Mouse (Mus musculus): ENCODE results near the gene Poc1b. TPM values are rescaled to one million over a fixed set of nuclear protein-coding genes. Genes with fewer than 3 reads are reported as not detected.
A peak's percentile ranks its signal among the peaks of the same experiment; 100 is the strongest.

Poc1b gene
- polyA plus RNA-seq, 1 experiment: 9.9 TPM

- Histone ChIP-seq H3K9me3 (peaks cover 13% of the 10 kb centered on the region), H3K36me3 (replicated peaks; ENCODE audit: low read length) (no peaks in the 10 kb centered on the region), H3K4me3 (replicated peaks) (peak overlapping the region; percentile 59), H3K4me1 (peaks cover 40% of the 10 kb centered on the region), H3K27me3 (replicated peaks) (peaks cover 34% of the 10 kb centered on the region)
- TF ChIP-seq GATA1 (IDR thresholded peaks at IDR 0.05; ENCODE audit: borderline replicate concordance, low read length) (no peak), FLI1 (IDR thresholded peaks at IDR 0.05; ENCODE audit: low read length) (no peak)
Observed at GRCm38 (mm10) chr10:99241829-99242711, 135.2 kb downstream of the Poc1b start.

GRCm38 (mm10) chr10:99242721-99243120, 135.9 kb downstream of the Poc1b start:
- no peaks in the 10 kb centered on the region for H3K36me3 ChIP-seq (replicated peaks; ENCODE audit: low read length)
- peaks cover 30% of the 10 kb centered on the region for H3K27me3 ChIP-seq (replicated peaks)
- TF ChIP-seq FLI1 (IDR thresholded peaks at IDR 0.05; ENCODE audit: low read length) (no peak), GATA1 (IDR thresholded peaks at IDR 0.05; ENCODE audit: borderline replicate concordance, low read length) (no peak)
- H3K4me3 ChIP-seq (replicated peaks): no peak overlapping the region
- H3K4me1 ChIP-seq: peaks cover 40% of the 10 kb centered on the region
- peaks cover 13% of the 10 kb centered on the region for H3K9me3 ChIP-seq

GRCm38 (mm10) chr10:99243907-99244489, 137.2 kb downstream of the Poc1b start:
- no peaks in the 10 kb centered on the region for H3K36me3 ChIP-seq (replicated peaks; ENCODE audit: low read length)
- H3K9me3 ChIP-seq: peaks cover 13% of the 10 kb centered on the region
- TF ChIP-seq FLI1 (IDR thresholded peaks at IDR 0.05; ENCODE audit: low read length) (no peak), GATA1 (IDR thresholded peaks at IDR 0.05; ENCODE audit: borderline replicate concordance, low read length) (no peak)
- peaks cover 24% of the 10 kb centered on the region for H3K27me3 ChIP-seq (replicated peaks)
- peaks cover 40% of the 10 kb centered on the region for H3K4me1 ChIP-seq
- H3K4me3 ChIP-seq (replicated peaks): no peak overlapping the region

GRCm38 (mm10) chr10:99244655-99245260, 137.9 kb downstream of the Poc1b start:
- Histone ChIP-seq H3K9me3 (peaks cover 10% of the 10 kb centered on the region), H3K36me3 (replicated peaks; ENCODE audit: low read length) (no peaks in the 10 kb centered on the region), H3K27me3 (replicated peaks) (peaks cover 20% of the 10 kb centered on the region), H3K4me3 (replicated peaks) (no peak overlapping the region), H3K4me1 (peaks cover 40% of the 10 kb centered on the region)
- TF ChIP-seq FLI1 (IDR thresholded peaks at IDR 0.05; ENCODE audit: low read length): no peak
- no peak for TF ChIP-seq GATA1 (IDR thresholded peaks at IDR 0.05; ENCODE audit: borderline replicate concordance, low read length)

GRCm38 (mm10) chr10:99246797-99247508, 140.1 kb downstream of the Poc1b start:
- H3K4me1 ChIP-seq: peaks cover 35% of the 10 kb centered on the region
- no peak overlapping the region for H3K4me3 ChIP-seq (replicated peaks)
- peaks cover 9% of the 10 kb centered on the region for H3K27me3 ChIP-seq (replicated peaks)
- no peak for TF ChIP-seq GATA1 (IDR thresholded peaks at IDR 0.05; ENCODE audit: borderline replicate concordance, low read length)
- no peak for TF ChIP-seq FLI1 (IDR thresholded peaks at IDR 0.05; ENCODE audit: low read length)
- H3K36me3 ChIP-seq (replicated peaks; ENCODE audit: low read length): no peaks in the 10 kb centered on the region
- no peaks in the 10 kb centered on the region for H3K9me3 ChIP-seq

Other genes with a start within 250 kb of the Poc1b start
- gene Atp2b1, start 192.6 kb upstream of the Poc1b start, polyA plus RNA-seq (2012; ENCODE audit: insufficient read depth, low replicate concordance): 3.2 and 5.4 TPM in 2 replicates
- 1.00 and 1.6 TPM in 2 replicates for gene Galnt4, start 1.1 kb downstream of the Poc1b start, polyA plus RNA-seq (2012; ENCODE audit: insufficient read depth, low replicate concordance)
- not detected in 2 replicates for gene Phxr2, start 19.3 kb downstream of the Poc1b start, polyA plus RNA-seq (2012; ENCODE audit: insufficient read depth, low replicate concordance)
- gene Dusp6, start 156.2 kb downstream of the Poc1b start, polyA plus RNA-seq (2012; ENCODE audit: insufficient read depth, low replicate concordance): 1.9 and 9.2 TPM in 2 replicates